Mouse (Mus musculus) olfactory bulb, adult 2 months (tissue): ENCODE measurements around the gene Mkln1. TPM values are rescaled to one million over a fixed set of nuclear protein-coding genes. Genes with fewer than 3 reads are reported as not detected.

Source experiments
- H3K27ac ChIP-seq: fragments of 200-500 bp; 2 replicates; pipeline ENCODE4 v1.5.1; 2012; ENCODE audit warnings: low read depth, low read length; ENCODE audit not compliant: insufficient read depth
- H3K4me1 ChIP-seq: fragments of 200-500 bp; 2 replicates; pipeline ENCODE4 v1.6.1; 2012; ENCODE audit warnings: low read length; ENCODE audit not compliant: control insufficient read depth, insufficient read depth
- H3K4me3 ChIP-seq: fragments of 200-500 bp; 2 replicates; pipeline ENCODE4 v1.5.1; 2012; ENCODE audit warnings: mild to moderate bottlenecking, low read depth, low read length, moderate library complexity; ENCODE audit not compliant: insufficient read depth
- CTCF ChIP-seq: fragments of 200-500 bp; IDR thresholded peaks from 2 replicates; pipeline ENCODE4 v1.5.1; 2012; ENCODE audit warnings: low read depth, mild to moderate bottlenecking, low read length, moderate library complexity; ENCODE audit not compliant: insufficient read depth
- POLR2A ChIP-seq: fragments of 200-500 bp; IDR thresholded peaks from 2 replicates; pipeline ENCODE4 v1.6.1; 2012; ENCODE audit warnings: mild to moderate bottlenecking, low read depth, low read length, moderate library complexity; ENCODE audit not compliant: insufficient read depth
- WGBS: fragments of 180-500 bp; shearing (Covaris S2); methylation state at CpG from one replicate; pipeline ENCODE4 v1.1.7; 2018; 5-methylcytosine and 5-hydroxymethylcytosine counted together
- polyA plus RNA-seq: library from polyadenylated mRNA; stranded (reverse); fragments of >200 nt; gene quantifications from 2 replicates; pipeline ENCODE4 v1.2.4, GENCODE M21; 2012; ENCODE audit warnings: low replicate concordance; ENCODE audit not compliant: missing spikeins, insufficient read depth, insufficient read length

The Mkln1 gene
- polyA plus RNA-seq, 1 experiment = not detected

GRCm38 (mm10) chr6:31520486-31521215 lies 122.1 kb downstream of the Mkln1 start:
- Histone ChIP-seq H3K4me3 (no peak overlapping the region), H3K4me1 (peaks cover 21% of the 10 kb centered on the region), H3K27ac (no peak overlapping the region)
- TF ChIP-seq CTCF (no peak), POLR2A (no peak)
- WGBS = 69% methylated on average over 7 of the region's 7 CpGs

GRCm38 (mm10) chr6:31521491-31522355 lies 123.2 kb downstream of the Mkln1 start:
- H3K4me3 ChIP-seq = no peak overlapping the region
- TF ChIP-seq CTCF (no peak), POLR2A (no peak)
- H3K4me1 ChIP-seq = peaks cover 21% of the 10 kb centered on the region
- WGBS = 73% methylated on average over 8 of the region's 8 CpGs
- no peak overlapping the region for H3K27ac ChIP-seq

GRCm38 (mm10) chr6:31522478-31522877 lies 123.9 kb downstream of the Mkln1 start:
- no peak for TF ChIP-seq CTCF
- TF ChIP-seq POLR2A = no peak
- WGBS = 81% methylated on average over 4 of the region's 4 CpGs
- H3K4me3 ChIP-seq = no peak overlapping the region
- peaks cover 19% of the 10 kb centered on the region for H3K4me1 ChIP-seq
- H3K27ac ChIP-seq = no peak overlapping the region

- Histone ChIP-seq H3K4me1 (peaks cover 15% of the 10 kb centered on the region), H3K4me3 (no peak overlapping the region), H3K27ac (0 out of 2 replicates have a peak overlapping the region, but pooled peaks have one; percentile 33)
- 22% methylated on average over 5 of the region's 5 CpGs for WGBS
- TF ChIP-seq POLR2A (no peak), CTCF (no peak)
Measured at GRCm38 (mm10) chr6:31523039-31523438, 124.5 kb downstream of the Mkln1 start.

- Histone ChIP-seq H3K27ac (no peak overlapping the region), H3K4me1 (peaks cover 15% of the 10 kb centered on the region), H3K4me3 (no peak overlapping the region)
- WGBS = 92% methylated on average over 4 of the region's 4 CpGs
- TF ChIP-seq POLR2A (no peak), CTCF (no peak)
Measured at GRCm38 (mm10) chr6:31523657-31524056, 125.1 kb downstream of the Mkln1 start.

- Histone ChIP-seq H3K4me3 (no peak overlapping the region), H3K4me1 (peaks cover 15% of the 10 kb centered on the region), H3K27ac (no peak overlapping the region)
- WGBS = 94% methylated on average over 13 of the region's 13 CpGs
- TF ChIP-seq CTCF (no peak), POLR2A (no peak)
Measured at GRCm38 (mm10) chr6:31524121-31524520, 125.6 kb downstream of the Mkln1 start.

GRCm38 (mm10) chr6:31524647-31525046 lies 126.1 kb downstream of the Mkln1 start:
- 89% methylated on average over 8 of the region's 8 CpGs for WGBS
- H3K27ac ChIP-seq = no peak overlapping the region
- H3K4me1 ChIP-seq = peaks cover 15% of the 10 kb centered on the region
- H3K4me3 ChIP-seq = no peak overlapping the region
- TF ChIP-seq CTCF (no peak), POLR2A (no peak)

- Histone ChIP-seq H3K27ac (no peak overlapping the region), H3K4me3 (no peak overlapping the region), H3K4me1 (peaks cover 15% of the 10 kb centered on the region)
- TF ChIP-seq POLR2A (no peak), CTCF (peak; percentile 68)
- WGBS = 65% methylated on average over 6 of the region's 6 CpGs
Measured at GRCm38 (mm10) chr6:31525231-31525900, 126.8 kb downstream of the Mkln1 start.
